Mouse (Mus musculus) left cerebral cortex, adult 8-10 months (tissue): Measurements from ENCODE around the gene Nf1. TPM values are rescaled to one million over a fixed set of nuclear protein-coding genes. Genes with fewer than 3 reads are reported as not detected.

Experiments used
- DNase-seq, 2 experiments: peaks; one replicate each; pipeline ENCODE4 v3.0.0; 2022; ENCODE audit warnings: low spot score in 2 of 2
- total RNA-seq, 4 experiments: library from RNA; stranded (reverse); gene quantifications; 2 replicates each; pipeline ENCODE4 v1.2.4; 2022

Nf1 gene
- total RNA-seq, 4 experiments from 2014 or later: 105 to 139 (median 119) TPM

GRCm38 (mm10) chr11:79527739-79528384 lies 188.4 kb downstream of the Nf1 start:
- DNase-seq: no peak

- no peak for DNase-seq
Measured at GRCm38 (mm10) chr11:79528601-79529000, 189.1 kb downstream of the Nf1 start.

GRCm38 (mm10) chr11:79529226-79529625 lies 189.7 kb downstream of the Nf1 start:
- no peak for DNase-seq

GRCm38 (mm10) chr11:79529736-79530135 lies 190.2 kb downstream of the Nf1 start:
- no peak for DNase-seq

GRCm38 (mm10) chr11:79530333-79530761 lies 190.9 kb downstream of the Nf1 start, which contains the start of the genes Evi2 and Evi2a:
Gene Evi2, minus strand, starts transcription at chr11:79530589.
Gene Evi2a, minus strand, starts transcription at chr11:79530609.
- no peak for DNase-seq

- DNase-seq: no peak
Measured at GRCm38 (mm10) chr11:79530774-79531173, 191.3 kb downstream of the Nf1 start.

- no peak for DNase-seq
Measured at GRCm38 (mm10) chr11:79531485-79531884, 192.0 kb downstream of the Nf1 start.

GRCm38 (mm10) chr11:79533311-79533710 lies 193.8 kb downstream of the Nf1 start:
- DNase-seq: no peak

- DNase-seq: no peak
Measured at GRCm38 (mm10) chr11:79533950-79534690, 194.6 kb downstream of the Nf1 start.

- no peak for DNase-seq
Measured at GRCm38 (mm10) chr11:79535554-79535953, 196.1 kb downstream of the Nf1 start.

GRCm38 (mm10) chr11:79536293-79536692 lies 196.8 kb downstream of the Nf1 start:
- no peak for DNase-seq

- DNase-seq: no peak
Measured at GRCm38 (mm10) chr11:79552622-79553021, 213.1 kb downstream of the Nf1 start.

GRCm38 (mm10) chr11:79560536-79560935 lies 221.0 kb downstream of the Nf1 start:
- DNase-seq: no peak

GRCm38 (mm10) chr11:79563493-79563892 lies 224.0 kb downstream of the Nf1 start:
- no peak for DNase-seq

- no peak for DNase-seq
Measured at GRCm38 (mm10) chr11:79566947-79567346, 227.5 kb downstream of the Nf1 start.

- DNase-seq: no peak
Measured at GRCm38 (mm10) chr11:79568197-79568911, 228.9 kb downstream of the Nf1 start.

- no peak for DNase-seq
Measured at GRCm38 (mm10) chr11:79570319-79570718, 230.8 kb downstream of the Nf1 start.

- DNase-seq: no peak
Measured at GRCm38 (mm10) chr11:79573836-79574235, 234.3 kb downstream of the Nf1 start.

- DNase-seq: no peak
Measured at GRCm38 (mm10) chr11:79575383-79576073, 236.0 kb downstream of the Nf1 start.

GRCm38 (mm10) chr11:79577741-79578140 lies 238.2 kb downstream of the Nf1 start:
- peak; percentile 63 to 69 for DNase-seq

GRCm38 (mm10) chr11:79580660-79581059 lies 241.2 kb downstream of the Nf1 start:
- no peak for DNase-seq
